Mouse (Mus musculus) hindbrain, postnatal 0 days (tissue): Measurements from ENCODE around the gene Ppp1r12b. TPM values are rescaled to one million over a fixed set of nuclear protein-coding genes. Genes with fewer than 3 reads are reported as not detected.
"Not testable (repeated sequence)": the region's sequence is repeated elsewhere in the genome, so short reads cannot be mapped to it uniquely, and the experiment has no call there.

Experiments
- ATAC-seq: fragments of 200-750 bp; cut with Nextera tagmentation; 2 replicates; pipeline ENCODE4 v1.8.0; 2017; ENCODE audit warnings: mild to moderate bottlenecking, moderate TSS enrichment, moderate library complexity
- DNase-seq: peaks from one replicate; pipeline ENCODE4 v3.0.0-alpha.2; 2015; ENCODE audit warnings: low spot score
- H3K27ac ChIP-seq: fragments of 300-500 bp; sonication (generic); 2 replicates; pipeline ENCODE4 v1.5.1; 2014; ENCODE audit warnings: mild to moderate bottlenecking
- H3K27me3 ChIP-seq: fragments of 300-500 bp; sonication (generic); 2 replicates; pipeline ENCODE4 v1.6.1; 2014; ENCODE audit warnings: low read length, mixed read lengths; ENCODE audit not compliant: insufficient read depth
- H3K36me3 ChIP-seq: fragments of 300-500 bp; sonication (generic); 2 replicates; pipeline ENCODE4 v1.6.1; 2014; ENCODE audit warnings: low read length, mixed read lengths; ENCODE audit not compliant: insufficient read depth
- H3K4me1 ChIP-seq: fragments of 300-500 bp; sonication (generic); 2 replicates; pipeline ENCODE4 v1.6.1; 2014; ENCODE audit warnings: antibody characterized with exemption, low read length, mixed read lengths; ENCODE audit not compliant: insufficient read depth
- H3K4me2 ChIP-seq: fragments of 300-500 bp; sonication (generic); 2 replicates; pipeline ENCODE4 v1.6.1; 2014; ENCODE audit warnings: low read depth, mild to moderate bottlenecking, low read length, moderate library complexity, mixed read lengths
- H3K4me3 ChIP-seq: fragments of 300-500 bp; sonication (generic); 2 replicates; pipeline ENCODE4 v1.5.1; 2014; ENCODE audit warnings: low read length
- H3K9ac ChIP-seq: fragments of 300-500 bp; sonication (generic); replicated peaks from 2 replicates; pipeline ENCODE4 v1.6.1; 2014; ENCODE audit warnings: mild to moderate bottlenecking, low read length, moderate library complexity, mixed read lengths
- H3K9me3 ChIP-seq: fragments of 300-500 bp; sonication (generic); 2 replicates; pipeline ENCODE4 v1.6.1; 2016; ENCODE audit warnings: low read length, mixed read lengths
- CTCF ChIP-seq: IDR thresholded peaks from 2 replicates; pipeline ENCODE4 v1.5.1; 2016; ENCODE audit warnings: antibody characterized with exemption, control low read depth, low read depth
- WGBS: fragments of 180-500 bp; shearing (Covaris S2); extraction: QIAGEN DNeasy Blood & Tissue Kit; methylation state at CpG from one replicate; pipeline ENCODE4 v1.1.7; 2014; 5-methylcytosine and 5-hydroxymethylcytosine counted together
- polyA plus RNA-seq: library from polyadenylated mRNA; unstranded; fragments of >200 nt; fragmentation: Nextera tagmentation; extraction: Ambion mirVana; gene quantifications from 2 replicates; pipeline ENCODE4 v1.2.1, GENCODE M21; 2015
- total RNA-seq: library from RNA; depleted of rRNA; stranded (reverse); fragments of >200 nt; gene quantifications from 2 replicates; pipeline ENCODE4 v1.2.3, GENCODE M21; 2014

Ppp1r12b gene
- total and polyA plus RNA-seq, 2 experiments from 2014 or later: 12.9 to 26.6 TPM

DNA sequence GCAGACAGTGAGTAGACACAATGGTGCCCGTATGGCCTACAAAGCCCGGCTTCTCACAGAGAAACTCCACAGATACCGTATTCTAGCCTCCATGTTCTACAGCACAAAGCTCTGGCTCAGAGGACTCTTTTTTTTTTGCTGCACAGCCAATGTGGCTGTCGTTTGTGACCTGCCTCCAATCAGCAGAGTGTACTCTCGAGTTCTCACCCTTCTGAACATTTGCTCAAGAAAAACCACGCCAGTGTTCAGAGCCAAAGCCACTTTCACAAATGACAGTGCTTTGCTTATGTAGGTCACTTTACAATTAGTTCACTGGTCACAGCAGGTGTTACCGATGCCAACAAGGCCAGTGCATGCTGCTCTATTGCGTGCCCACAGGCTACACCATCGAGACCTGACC, 107.9 kb downstream of the Ppp1r12b start:
- Histone ChIP-seq H3K27ac (peak overlapping the region; percentile 33; the same call in 1 of the 2 replicates), H3K9me3 (no peaks in the 10 kb centered on the region), H3K27me3 (no peaks in the 10 kb centered on the region), H3K9ac (no peak overlapping the region), H3K36me3 (no peaks in the 10 kb centered on the region), H3K4me3 (no peak overlapping the region), H3K4me1 (peaks cover 5% of the 10 kb centered on the region; the same call in 1 of the 2 replicates), H3K4me2 (no peak overlapping the region)
- peak; percentile 45 for DNase-seq
- WGBS: 57% methylated on average over 9 of the region's 9 CpGs
- ATAC-seq: no peak
- TF ChIP-seq CTCF: no peak

DNA sequence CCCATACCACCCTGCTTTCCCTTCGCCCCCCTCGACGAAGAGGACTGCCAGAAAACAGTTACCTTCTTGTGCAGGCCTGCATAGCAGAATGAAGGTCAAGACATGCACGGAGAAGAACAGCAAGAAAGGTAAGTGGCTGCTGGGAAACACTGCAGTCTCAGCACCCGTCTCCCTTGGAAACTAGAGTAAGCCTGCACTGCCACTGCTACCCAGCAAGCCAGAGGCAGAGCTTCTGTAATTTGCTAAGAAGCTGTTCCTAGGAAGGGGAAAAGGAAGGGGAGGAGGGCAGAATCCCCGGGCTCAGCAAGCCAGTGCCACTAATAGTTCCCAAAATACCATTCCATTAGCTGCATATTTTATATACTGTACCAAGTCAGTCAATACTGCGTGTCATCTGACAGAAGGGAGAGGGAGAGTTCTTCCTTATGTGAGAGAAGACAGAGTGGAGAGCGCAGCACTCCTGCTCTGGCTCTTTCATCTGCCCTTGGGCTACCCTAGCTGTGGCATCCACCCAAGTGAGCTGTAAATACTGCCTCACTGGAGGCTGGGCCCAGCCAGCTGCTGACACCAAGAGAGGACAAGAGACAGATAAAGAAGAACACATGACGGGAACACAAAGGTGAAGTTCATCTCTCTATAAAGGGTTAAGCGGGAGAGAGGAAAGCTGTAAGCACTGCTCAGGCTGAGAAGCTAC, 109.3 kb downstream of the Ppp1r12b start:
- WGBS: 65% methylated on average over 10 of the region's 10 CpGs
- no peak for TF ChIP-seq CTCF
- DNase-seq (peak; percentile 40), ATAC-seq (peak; percentile 61)
- Histone ChIP-seq H3K4me3 (no peak overlapping the region), H3K4me1 (peaks cover 5% of the 10 kb centered on the region; the same call in 1 of the 2 replicates), H3K27me3 (no peaks in the 10 kb centered on the region), H3K9ac (0 out of 2 replicates have a peak overlapping the region, but pooled peaks have one; percentile 18), H3K36me3 (no peaks in the 10 kb centered on the region), H3K9me3 (no peaks in the 10 kb centered on the region), H3K4me2 (no peak overlapping the region), H3K27ac (peak overlapping the region; percentile 27; the same call in 1 of the 2 replicates)

DNA sequence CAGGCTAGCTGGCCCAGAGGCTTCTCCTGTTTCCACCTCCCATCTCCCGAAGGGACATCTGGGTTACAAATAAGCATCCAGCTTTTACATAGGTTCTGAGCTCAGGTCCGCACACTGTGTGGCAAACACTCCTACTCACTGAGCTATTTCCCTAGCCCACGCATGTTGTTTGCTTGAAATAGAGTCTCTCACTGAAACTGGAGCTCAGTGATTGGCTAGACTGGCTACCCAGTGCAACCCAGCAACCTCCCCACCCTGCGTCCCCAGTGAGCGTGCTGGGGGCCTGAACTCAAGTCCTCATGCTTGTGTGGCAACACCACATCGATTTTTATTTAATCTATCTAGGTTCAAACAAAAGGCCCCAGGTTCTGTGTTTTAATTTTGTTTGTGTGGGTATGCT, 112.4 kb downstream of the Ppp1r12b start:
- Histone ChIP-seq H3K27me3 (no peaks in the 10 kb centered on the region), H3K9ac (no peak overlapping the region), H3K36me3 (peaks cover 4% of the 10 kb centered on the region; the same call in 1 of the 2 replicates), H3K4me3 (no peak overlapping the region), H3K9me3 (no peaks in the 10 kb centered on the region), H3K27ac (no peak overlapping the region), H3K4me2 (no peak overlapping the region), H3K4me1 (peaks cover 5% of the 10 kb centered on the region; the same call in 1 of the 2 replicates)
- 94% methylated on average over 6 of the region's 6 CpGs for WGBS
- DNase-seq (no peak), ATAC-seq (no peak)
- no peak for TF ChIP-seq CTCF

DNA sequence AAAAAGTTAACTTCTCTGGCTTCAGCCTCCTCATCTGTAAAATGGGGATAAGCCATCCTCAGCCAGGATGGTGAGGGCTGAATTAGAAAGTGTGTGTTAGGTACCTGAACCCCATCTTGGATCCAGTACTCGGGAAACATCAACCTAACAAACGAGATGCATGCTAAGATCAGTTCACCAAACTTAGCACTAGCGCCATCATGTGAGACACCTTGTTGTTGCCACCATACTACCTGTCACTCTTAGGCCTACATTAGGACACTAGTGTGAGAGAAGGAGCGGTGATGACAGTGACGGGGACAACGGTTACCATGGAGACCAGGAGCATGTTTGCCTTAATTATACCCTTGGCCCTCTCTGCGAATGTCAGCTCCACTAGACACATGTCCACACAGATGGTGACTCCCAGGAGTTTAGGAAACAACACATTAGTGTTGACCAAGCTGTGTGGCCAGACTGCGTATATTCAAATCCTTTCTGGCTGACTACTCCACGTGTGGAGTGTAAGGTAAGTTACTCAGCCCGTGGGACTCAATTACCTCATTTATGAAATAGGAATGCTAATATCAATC, 118.7 kb downstream of the Ppp1r12b start:
- WGBS: 53% methylated on average over 10 of the region's 10 CpGs
- peak; percentile 28 for TF ChIP-seq CTCF
- peak; percentile 61; the same call in 1 of the 2 replicates for ATAC-seq
- no peaks in the 10 kb centered on the region for H3K9me3 ChIP-seq
- peaks cover 28% of the 10 kb centered on the region for H3K36me3 ChIP-seq
- peak; percentile 42 for DNase-seq
- no peaks in the 10 kb centered on the region for H3K4me1 ChIP-seq
- H3K27ac ChIP-seq: no peak overlapping the region
- H3K9ac ChIP-seq: no peak overlapping the region
- H3K27me3 ChIP-seq: no peaks in the 10 kb centered on the region
- H3K4me3 ChIP-seq: no peak overlapping the region
- H3K4me2 ChIP-seq: no peak overlapping the region

DNA sequence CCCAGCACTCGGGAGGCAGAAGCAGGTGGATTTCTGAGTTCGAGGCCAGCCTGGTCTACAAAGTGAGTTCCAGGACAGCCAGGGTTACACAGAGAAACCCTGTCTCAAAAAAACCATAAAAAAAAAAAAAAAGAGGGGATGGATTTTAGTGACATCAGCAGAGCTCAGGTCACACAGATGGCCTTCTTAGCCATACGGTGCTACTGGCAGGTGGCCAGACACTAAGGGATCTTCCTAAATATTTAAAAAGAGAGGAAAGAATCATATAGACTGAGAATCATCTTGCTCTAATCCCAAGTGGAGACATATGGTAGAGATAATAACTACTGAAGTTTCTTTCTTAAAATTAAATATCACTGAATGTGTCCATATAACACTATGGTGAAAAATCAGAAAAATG, 124.9 kb downstream of the Ppp1r12b start:
- not testable (repeated sequence) for DNase-seq, H3K4me2 ChIP-seq, H3K27ac ChIP-seq, H3K27me3 ChIP-seq, ATAC-seq, H3K9me3 ChIP-seq, H3K4me1 ChIP-seq, H3K4me3 ChIP-seq, H3K9ac ChIP-seq
- WGBS: 76% methylated on average over 3 of the region's 3 CpGs
- peaks cover 23% of the 10 kb centered on the region for H3K36me3 ChIP-seq

DNA sequence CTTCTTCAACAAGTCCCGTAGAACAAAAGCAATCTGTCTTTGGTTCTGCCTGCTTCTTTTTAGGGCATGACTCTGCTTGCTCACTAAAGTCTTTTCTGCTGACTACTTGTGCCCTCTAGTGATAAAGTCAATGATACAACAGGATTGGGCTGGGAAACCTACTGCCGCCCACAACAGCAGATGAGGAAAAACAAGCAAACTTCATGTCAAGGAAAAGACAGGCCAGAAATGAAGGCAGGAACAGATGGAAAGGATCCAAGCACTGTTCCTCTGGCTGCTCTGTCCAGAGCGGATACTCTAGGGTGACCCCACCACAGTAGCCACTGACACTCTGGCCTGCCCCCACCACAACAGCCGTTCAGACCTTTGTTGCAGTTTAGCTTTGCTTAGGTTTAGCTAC, 126.1 kb downstream of the Ppp1r12b start:
- H3K27me3 ChIP-seq: no peaks in the 10 kb centered on the region
- ATAC-seq (no peak), DNase-seq (peak; percentile 74)
- peak; percentile 73 for TF ChIP-seq CTCF
- H3K4me3 ChIP-seq: no peak overlapping the region
- no peak overlapping the region for H3K9ac ChIP-seq
- no peak overlapping the region for H3K27ac ChIP-seq
- 48% methylated on average over 4 of the region's 4 CpGs for whole genome bisulfite sequencing
- no peaks in the 10 kb centered on the region for H3K4me1 ChIP-seq
- H3K9me3 ChIP-seq: no peaks in the 10 kb centered on the region
- H3K4me2 ChIP-seq: no peak overlapping the region
- H3K36me3 ChIP-seq: peaks cover 18% of the 10 kb centered on the region

DNA sequence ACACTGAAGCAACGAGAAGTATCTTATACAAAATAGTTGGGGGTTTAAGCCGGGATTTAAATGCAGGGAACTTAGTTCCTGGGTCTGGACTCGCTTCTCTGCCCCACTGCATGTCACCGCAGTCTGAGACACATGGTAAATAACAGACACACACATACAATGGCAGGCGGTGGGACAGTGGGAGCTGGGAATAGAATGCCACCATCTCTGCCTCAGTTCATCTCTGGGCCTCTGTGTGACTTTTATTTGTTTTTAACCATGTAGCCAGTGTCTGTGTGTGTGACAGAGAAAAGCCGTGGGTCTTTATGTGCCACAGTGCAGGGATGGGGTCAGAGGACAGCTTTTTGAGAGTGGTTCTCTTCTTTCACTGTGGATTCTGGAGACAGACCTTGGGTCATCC, 130.8 kb downstream of the Ppp1r12b start:
- TF ChIP-seq CTCF: no peak

More for the DNA sequence above, 130.8 kb downstream of the Ppp1r12b start:
- H3K4me2 ChIP-seq: no peak overlapping the region
- H3K27me3 ChIP-seq: no peaks in the 10 kb centered on the region
- no peak overlapping the region for H3K9ac ChIP-seq
- H3K4me3 ChIP-seq: no peak overlapping the region
- H3K36me3 ChIP-seq: 0 out of 2 replicates have a peak, but pooled peaks cover 4% of the 10 kb centered on the region
- DNase-seq (no peak), ATAC-seq (no peak)
- H3K4me1 ChIP-seq: no peaks in the 10 kb centered on the region
- no peak overlapping the region for H3K27ac ChIP-seq
- no peaks in the 10 kb centered on the region for H3K9me3 ChIP-seq
- 77% methylated on average over 6 of the region's 6 CpGs for WGBS
